In genomic region chr10:75085330-75085729, GRCm38 (mm10) we compare ENCODE assay signal across 22 mouse cellular contexts. TPM values are rescaled to one million over a fixed set of nuclear protein-coding genes. Genes with fewer than 3 reads are reported as not detected.
"Had no signal": no experiment of that assay in that cellular context is flagged by ENCODE, and none has a peak within 500 bp of the region (broad histone marks: within the 10 kb centered on the region; RNA-seq: fewer than 3 reads in every experiment).

No protein-coding gene starts in this region.

- H3K4me1 ChIP-seq: lung, embryonic 15.5 days; midbrain, embryonic 15.5 days; neural tube, embryonic 12.5 days; stomach, embryonic 15.5 days had no signal

- DNase-seq: liver, postnatal 0 days; lung, adult 2 months; lung, postnatal 14 days; lung, postnatal 36 days; right cerebral cortex, postnatal 25 days; thymus, adult 2 months; thymus, postnatal 25 days; thymus, postnatal 4 days had no signal

- H3K36me3 ChIP-seq: lung, embryonic 15.5 days; midbrain, embryonic 15.5 days; stomach, embryonic 15.5 days had no signal

- H3K27me3 ChIP-seq: lung, embryonic 15.5 days; megakaryocyte, embryonic 14.5 days; midbrain, embryonic 13.5 days; midbrain, embryonic 15.5 days; neural tube, embryonic 12.5 days; stomach, embryonic 15.5 days had no signal

- H3K4me2 ChIP-seq: lung, embryonic 15.5 days; midbrain, embryonic 11.5 days; midbrain, embryonic 13.5 days; midbrain, embryonic 15.5 days; neural tube, embryonic 12.5 days; stomach, embryonic 15.5 days had no signal

- H3K27ac ChIP-seq: lung, embryonic 15.5 days; macrophage; midbrain, embryonic 13.5 days; midbrain, embryonic 15.5 days; neural tube, embryonic 12.5 days; stomach, embryonic 15.5 days; stomach, postnatal 0 days had no signal

- H3K9me3 ChIP-seq: lung, embryonic 15.5 days; megakaryocyte, embryonic 14.5 days; midbrain, embryonic 13.5 days; midbrain, embryonic 15.5 days; neural tube, embryonic 12.5 days; stomach, embryonic 15.5 days had no signal

- H3K4me3 ChIP-seq: lung, embryonic 15.5 days; megakaryocyte, embryonic 14.5 days; midbrain, embryonic 13.5 days; midbrain, embryonic 15.5 days; neural tube, embryonic 12.5 days; stomach, embryonic 15.5 days had no signal

- ATAC-seq: liver, postnatal 0 days; lung, postnatal 0 days; midbrain, embryonic 13.5 days; midbrain, embryonic 15.5 days had no signal

- H3K9ac ChIP-seq: liver, postnatal 0 days; lung, embryonic 15.5 days; midbrain, embryonic 13.5 days; midbrain, embryonic 15.5 days; neural tube, embryonic 12.5 days; stomach, embryonic 15.5 days had no signal

RNA-seq across cellular contexts. Expression of gene Rsph14, which starts 52.9 kb away (rescaled TPM):
- total RNA-seq: monocyte, adult 5-6 weeks; neutrophil, adult 5-6 weeks had no signal
- polyA plus RNA-seq: liver, postnatal 0 days; macrophage; midbrain, embryonic 11.5 days; neural tube, embryonic 12.5 days; spleen, adult 2 months; stomach, embryonic 15.5 days; stomach, postnatal 0 days; thymus, adult 2 months; urinary bladder, adult 2 months had no signal
